Mouse (Mus musculus) kidney, embryonic 16.5 days (tissue): ENCODE data around the gene Sh2d6. TPM values are rescaled to one million over a fixed set of nuclear protein-coding genes. Genes with fewer than 3 reads are reported as not detected.

ENCODE experiments used
- ATAC-seq: fragments of 200-750 bp; cut with Nextera tagmentation; 2 replicates; pipeline ENCODE4 v1.8.0; 2017; ENCODE audit warnings: moderate TSS enrichment; ENCODE audit not compliant: low FRiP score, low TSS enrichment
- H3K27ac ChIP-seq: fragments of 300-500 bp; sonication (generic); 2 replicates; pipeline ENCODE4 v1.5.1; 2014; ENCODE audit warnings: low read length
- H3K27me3 ChIP-seq: fragments of 300-500 bp; sonication (generic); 2 replicates; pipeline ENCODE4 v1.6.1; 2014; ENCODE audit warnings: low read length, control low read depth, mixed read lengths; ENCODE audit not compliant: insufficient read depth
- H3K36me3 ChIP-seq: fragments of 300-500 bp; sonication (generic); 2 replicates; pipeline ENCODE4 v1.6.1; 2014; ENCODE audit warnings: low read length, control low read depth, mixed read lengths; ENCODE audit not compliant: insufficient read depth
- H3K4me1 ChIP-seq: fragments of 300-500 bp; sonication (generic); 2 replicates; pipeline ENCODE4 v1.6.1; 2014; ENCODE audit warnings: low read length, control low read depth, mixed read lengths; ENCODE audit not compliant: insufficient read depth
- H3K4me2 ChIP-seq: fragments of 300-500 bp; sonication (generic); replicated peaks from 2 replicates; pipeline ENCODE4 v1.6.1; 2014; ENCODE audit warnings: low read depth, low read length
- H3K4me3 ChIP-seq: fragments of 300-500 bp; sonication (generic); 2 replicates; pipeline ENCODE4 v1.5.1; 2014; ENCODE audit warnings: mild to moderate bottlenecking, low read length
- H3K9ac ChIP-seq: fragments of 300-500 bp; sonication (generic); replicated peaks from 2 replicates; pipeline ENCODE4 v1.6.1; 2014; ENCODE audit warnings: low read length
- H3K9me3 ChIP-seq: fragments of 300-500 bp; sonication (generic); 2 replicates; pipeline ENCODE4 v1.6.1; 2016; ENCODE audit warnings: low read length, control low read depth
- whole genome bisulfite sequencing: fragments of 180-500 bp; shearing (Covaris S2); extraction: QIAGEN DNeasy Blood & Tissue Kit; methylation state at CpG from one replicate; pipeline ENCODE4 v1.1.7; 2014; 5-methylcytosine and 5-hydroxymethylcytosine counted together
- polyA plus RNA-seq: library from polyadenylated mRNA; unstranded; fragments of >200 nt; fragmentation: Nextera tagmentation; extraction: Ambion mirVana; gene quantifications from 2 replicates; pipeline ENCODE4 v1.2.1, GENCODE M21; 2015

Sh2d6 gene
- polyA plus RNA-seq, 1 experiment from 2014 or later: 0.17 TPM

GRCm38 (mm10) chr6:72552171-72553078, 30.9 kb upstream of the Sh2d6 start:
- H3K4me1 ChIP-seq: peaks cover 32% of the 10 kb centered on the region
- 12% methylated on average over 27 of the region's 27 CpGs for WGBS

GRCm38 (mm10) chr6:72550503-72551100, 29.1 kb upstream of the Sh2d6 start:
- no peaks in the 10 kb centered on the region for H3K36me3 ChIP-seq
- H3K27me3 ChIP-seq: no peaks in the 10 kb centered on the region
- H3K27ac ChIP-seq: no peak overlapping the region
- peaks cover 2% of the 10 kb centered on the region; the same call in 1 of the 2 replicates for H3K9me3 ChIP-seq
- no peak for ATAC-seq
- H3K4me2 ChIP-seq: no peak overlapping the region
- no peak overlapping the region for H3K4me3 ChIP-seq
- no peak overlapping the region for H3K9ac ChIP-seq
- peaks cover 32% of the 10 kb centered on the region for H3K4me1 ChIP-seq
- 88% methylated on average over 10 of the region's 10 CpGs for WGBS

More at GRCm38 (mm10) chr6:72552171-72553078, 30.9 kb upstream of the Sh2d6 start:
- no peaks in the 10 kb centered on the region for H3K36me3 ChIP-seq
- no peaks in the 10 kb centered on the region for H3K9me3 ChIP-seq
- peak overlapping the region; percentile 73 for H3K9ac ChIP-seq
- H3K27me3 ChIP-seq: no peaks in the 10 kb centered on the region
- H3K4me3 ChIP-seq: peak overlapping the region; percentile 47
- peak; percentile 95 for ATAC-seq
- peak overlapping the region; percentile 96 for H3K27ac ChIP-seq
- H3K4me2 ChIP-seq: peak overlapping the region; percentile 66

- Histone ChIP-seq H3K9me3 (peaks cover 2% of the 10 kb centered on the region; the same call in 1 of the 2 replicates), H3K4me2 (no peak overlapping the region), H3K36me3 (no peaks in the 10 kb centered on the region), H3K9ac (no peak overlapping the region), H3K4me1 (peaks cover 36% of the 10 kb centered on the region), H3K27me3 (no peaks in the 10 kb centered on the region), H3K27ac (no peak overlapping the region), H3K4me3 (no peak overlapping the region)
- WGBS: 51% methylated on average over 6 of the region's 6 CpGs
- no peak for ATAC-seq
Measured at GRCm38 (mm10) chr6:72550025-72550424, 28.5 kb upstream of the Sh2d6 start.

- H3K4me1 ChIP-seq: peaks cover 40% of the 10 kb centered on the region
- ATAC-seq: no peak
- peak overlapping the region; percentile 18; the same call in 1 of the 2 replicates for H3K9ac ChIP-seq
- H3K27me3 ChIP-seq: no peaks in the 10 kb centered on the region
- no peaks in the 10 kb centered on the region for H3K36me3 ChIP-seq
- no peak overlapping the region for H3K4me2 ChIP-seq
- peaks cover 2% of the 10 kb centered on the region; the same call in 1 of the 2 replicates for H3K9me3 ChIP-seq
- no peak overlapping the region; the same call in 1 of the 2 replicates for H3K27ac ChIP-seq
- no peak overlapping the region for H3K4me3 ChIP-seq
- WGBS: 57% methylated on average over 9 of the region's 9 CpGs
Measured at GRCm38 (mm10) chr6:72549041-72549580, 27.6 kb upstream of the Sh2d6 start.

GRCm38 (mm10) chr6:72547862-72548261, 26.4 kb upstream of the Sh2d6 start:
- peaks cover 2% of the 10 kb centered on the region; the same call in 1 of the 2 replicates for H3K9me3 ChIP-seq
- no peak overlapping the region for H3K27ac ChIP-seq
- peaks cover 40% of the 10 kb centered on the region for H3K4me1 ChIP-seq
- H3K36me3 ChIP-seq: no peaks in the 10 kb centered on the region
- no peak overlapping the region for H3K4me3 ChIP-seq
- ATAC-seq: no peak
- H3K27me3 ChIP-seq: no peaks in the 10 kb centered on the region
- WGBS: 91% methylated on average over 3 of the region's 3 CpGs
- H3K4me2 ChIP-seq: no peak overlapping the region
- no peak overlapping the region for H3K9ac ChIP-seq

GRCm38 (mm10) chr6:72547121-72547520, 25.6 kb upstream of the Sh2d6 start:
- Histone ChIP-seq H3K9me3 (peaks cover 2% of the 10 kb centered on the region; the same call in 1 of the 2 replicates), H3K36me3 (no peaks in the 10 kb centered on the region), H3K9ac (no peak overlapping the region), H3K4me2 (no peak overlapping the region), H3K4me3 (no peak overlapping the region), H3K4me1 (peaks cover 33% of the 10 kb centered on the region), H3K27me3 (no peaks in the 10 kb centered on the region), H3K27ac (no peak overlapping the region)
- no peak for ATAC-seq
- 92% methylated on average over 2 of the region's 2 CpGs for WGBS

- H3K9me3 ChIP-seq: peaks cover 2% of the 10 kb centered on the region; the same call in 1 of the 2 replicates
- ATAC-seq: no peak
- H3K27ac ChIP-seq: no peak overlapping the region
- no peaks in the 10 kb centered on the region for H3K27me3 ChIP-seq
- no peak overlapping the region for H3K4me3 ChIP-seq
- no peaks in the 10 kb centered on the region for H3K36me3 ChIP-seq
- H3K4me1 ChIP-seq: peaks cover 22% of the 10 kb centered on the region
- no peak overlapping the region for H3K9ac ChIP-seq
- no peak overlapping the region for H3K4me2 ChIP-seq
- 46% methylated on average over 7 of the region's 7 CpGs for WGBS
Measured at GRCm38 (mm10) chr6:72545377-72545776, 23.9 kb upstream of the Sh2d6 start.

- peak; percentile 57 for ATAC-seq
- 11% methylated on average over 23 of the region's 23 CpGs for WGBS
- Histone ChIP-seq H3K9me3 (peaks cover 2% of the 10 kb centered on the region; the same call in 1 of the 2 replicates), H3K9ac (peak within 1 kb of the TSS; percentile 65), H3K4me2 (peak within 1 kb of the TSS; percentile 51), H3K27me3 (no peaks in the 10 kb centered on the region), H3K4me1 (peaks cover 21% of the 10 kb centered on the region; the same call in 1 of the 2 replicates), H3K4me3 (peak within 1 kb of the TSS; percentile 38), H3K27ac (peak within 1 kb of the TSS; percentile 54), H3K36me3 (no peaks in the 10 kb centered on the region)
Measured at GRCm38 (mm10) chr6:72544283-72544987, 22.9 kb upstream of the Sh2d6 start, which contains the start of gene Capg. TSS of gene Capg (plus strand) at chr6:72544391.

- peak overlapping the region; percentile 54 for H3K27ac ChIP-seq
- no peaks in the 10 kb centered on the region for H3K27me3 ChIP-seq
- H3K36me3 ChIP-seq: no peaks in the 10 kb centered on the region
- no peak for ATAC-seq
- H3K9me3 ChIP-seq: peaks cover 2% of the 10 kb centered on the region; the same call in 1 of the 2 replicates
- H3K4me2 ChIP-seq: no peak overlapping the region
- H3K4me1 ChIP-seq: peaks cover 16% of the 10 kb centered on the region
- H3K9ac ChIP-seq: no peak overlapping the region
- WGBS: 74% methylated on average over 12 of the region's 12 CpGs
- no peak overlapping the region for H3K4me3 ChIP-seq
Measured at GRCm38 (mm10) chr6:72543265-72543850, 21.9 kb upstream of the Sh2d6 start.
